Mouse (Mus musculus) forebrain, embryonic 11.5 days (tissue): ENCODE data around the gene Gm20388. TPM values are rescaled to one million over a fixed set of nuclear protein-coding genes. Genes with fewer than 3 reads are reported as not detected.

Experiments used
- ATAC-seq: fragments of 200-750 bp; cut with Nextera tagmentation; replicated peaks from 2 replicates; pipeline ENCODE4 v1.8.0; 2017; ENCODE audit warnings: moderate TSS enrichment; ENCODE audit not compliant: low FRiP score
- DNase-seq: peaks from one replicate; pipeline ENCODE4 v3.0.0-alpha.2; 2017; ENCODE audit warnings: low spot score
- H3K27ac ChIP-seq: fragments of 300-500 bp; sonication (generic); 2 replicates; pipeline ENCODE4 v1.5.1; 2014; ENCODE audit warnings: low read depth, low read length
- H3K27me3 ChIP-seq: fragments of 300-500 bp; sonication (generic); 2 replicates; pipeline ENCODE4 v1.6.1; 2014; ENCODE audit warnings: mild to moderate bottlenecking, low read length, mixed read lengths; ENCODE audit not compliant: control insufficient read depth, insufficient read depth
- H3K36me3 ChIP-seq: fragments of 300-500 bp; sonication (generic); 2 replicates; pipeline ENCODE4 v1.6.1; 2014; ENCODE audit warnings: mild to moderate bottlenecking, low read length, moderate library complexity, mixed read lengths; ENCODE audit not compliant: control insufficient read depth, insufficient read depth
- H3K4me1 ChIP-seq: fragments of 300-500 bp; sonication (generic); replicated peaks from 2 replicates; pipeline ENCODE4 v1.6.1; 2014; ENCODE audit warnings: low read length, mixed read lengths; ENCODE audit not compliant: control insufficient read depth, insufficient read depth
- H3K4me2 ChIP-seq: fragments of 300-500 bp; sonication (generic); 2 replicates; pipeline ENCODE4 v1.6.1; 2014; ENCODE audit warnings: low read depth, mild to moderate bottlenecking, low read length, moderate library complexity, mixed read lengths; ENCODE audit not compliant: severe bottlenecking
- H3K4me3 ChIP-seq: fragments of 300-500 bp; sonication (generic); 2 replicates; pipeline ENCODE4 v1.5.1; 2014; ENCODE audit warnings: low read depth, low read length
- H3K9ac ChIP-seq: fragments of 300-500 bp; sonication (generic); 2 replicates; pipeline ENCODE4 v1.6.1; 2014; ENCODE audit warnings: low read length
- H3K9me3 ChIP-seq: fragments of 300-500 bp; sonication (generic); 2 replicates; pipeline ENCODE4 v1.6.1; 2016; ENCODE audit warnings: low read length, mixed read lengths; ENCODE audit not compliant: control insufficient read depth
- WGBS: fragments of 180-500 bp; shearing (Covaris S2); extraction: QIAGEN DNeasy Blood & Tissue Kit; methylation state at CpG from one replicate; pipeline ENCODE4 v1.1.7; 2014; 5-methylcytosine and 5-hydroxymethylcytosine counted together
- polyA plus RNA-seq: library from polyadenylated mRNA; unstranded; fragments of >200 nt; fragmentation: Nextera tagmentation; extraction: Ambion mirVana; gene quantifications from 2 replicates; pipeline ENCODE4 v1.2.1, GENCODE M21; 2014

Gene Gm20388
- polyA plus RNA-seq, 1 experiment from 2014 or later = not detected

DNA sequence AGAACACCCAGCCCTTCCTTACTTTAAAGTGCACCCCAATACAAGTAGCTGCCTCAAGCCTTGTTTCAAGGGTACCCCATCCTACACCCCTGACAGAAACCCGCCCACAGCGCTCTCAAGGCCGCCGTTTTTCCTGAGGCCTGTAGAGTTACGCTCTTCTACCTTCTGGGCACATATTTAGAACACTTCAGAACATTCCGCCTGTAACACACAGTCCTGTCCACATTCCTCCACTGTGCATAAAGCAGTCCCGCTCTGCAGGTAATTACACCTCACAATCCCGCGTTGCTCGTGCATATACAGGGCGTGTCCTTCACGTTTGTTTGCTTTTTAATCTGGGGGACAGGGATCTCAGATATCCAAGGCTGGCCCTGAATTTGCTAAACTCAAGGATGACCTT lies 1169.3 kb downstream of the Gm20388 start:
- no peak overlapping the region for H3K9ac ChIP-seq
- peaks cover 11% of the 10 kb centered on the region; the same call in 1 of the 2 replicates for H3K4me1 ChIP-seq
- no peaks in the 10 kb centered on the region for H3K9me3 ChIP-seq
- H3K36me3 ChIP-seq = no peaks in the 10 kb centered on the region
- H3K27ac ChIP-seq = no peak overlapping the region
- H3K4me2 ChIP-seq = no peak overlapping the region
- ATAC-seq = no peak
- H3K4me3 ChIP-seq = no peak overlapping the region
- peaks cover 93% of the 10 kb centered on the region for H3K27me3 ChIP-seq
- no peak for DNase-seq
- 1% methylated on average over 12 of the region's 12 CpGs for WGBS

DNA sequence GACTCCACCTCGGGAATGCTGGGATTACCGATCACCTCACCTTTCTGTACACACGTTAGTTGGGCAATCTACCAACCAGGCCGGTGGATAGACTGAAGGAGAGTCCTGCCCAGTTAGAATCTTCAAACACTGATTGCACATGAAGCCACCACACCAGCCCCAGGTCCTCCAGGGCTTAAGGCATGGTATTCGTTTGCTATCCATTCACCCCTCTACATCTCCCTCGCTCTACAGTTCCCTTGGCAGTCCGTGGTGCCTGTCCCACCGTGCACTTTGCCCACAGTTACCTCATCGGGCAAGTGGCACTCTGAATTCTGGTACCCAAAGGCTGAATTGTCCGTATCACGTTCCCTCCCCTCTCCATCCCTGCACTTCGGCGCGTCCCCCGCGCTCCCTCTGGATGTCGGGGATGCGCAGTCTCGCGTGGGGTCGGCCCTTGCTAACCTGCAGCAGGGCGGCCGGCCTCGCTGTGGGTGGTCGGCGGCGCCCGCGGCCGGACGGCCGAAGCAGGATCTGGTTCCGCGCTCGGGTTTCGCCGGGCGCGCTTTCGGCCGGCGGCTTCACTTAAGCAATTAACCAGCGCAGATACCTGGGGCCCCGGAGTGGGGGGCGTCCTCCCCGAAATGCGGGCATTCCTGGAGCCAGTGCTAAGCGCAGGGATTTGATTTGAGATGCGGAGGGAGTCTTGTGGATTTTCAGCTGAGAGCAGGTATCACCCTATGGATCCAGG lies 1169.9 kb downstream of the Gm20388 start:
- DNase-seq = no peak
- WGBS = under 1% methylated on average over 49 of the region's 49 CpGs

DNA sequence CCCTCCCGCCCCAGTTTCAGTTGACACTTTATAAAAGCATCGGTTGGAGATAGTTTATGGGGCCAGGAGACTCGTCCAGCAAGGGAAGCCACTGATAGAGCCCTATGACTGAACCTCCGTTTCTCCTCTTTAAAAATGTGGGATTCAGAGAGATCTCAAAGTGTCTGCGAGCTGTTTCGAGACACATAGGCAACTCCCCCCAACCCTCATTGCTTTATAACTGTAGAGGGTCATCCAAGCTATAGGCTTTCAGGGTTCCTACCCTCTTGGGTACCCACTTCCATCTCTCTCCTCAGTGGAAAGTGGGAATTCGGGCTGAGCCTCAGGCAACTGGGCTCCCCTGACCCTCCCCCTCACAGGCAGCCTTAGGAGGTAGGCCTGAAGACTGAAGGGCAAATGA lies 1170.8 kb downstream of the Gm20388 start:
- WGBS = under 1% methylated on average over 7 of the region's 7 CpGs
- no peak overlapping the region for H3K9ac ChIP-seq
- peaks cover 99% of the 10 kb centered on the region for H3K27me3 ChIP-seq
- no peak for ATAC-seq
- no peak overlapping the region for H3K4me3 ChIP-seq
- no peak overlapping the region for H3K4me2 ChIP-seq
- peaks cover 12% of the 10 kb centered on the region; the same call in 1 of the 2 replicates for H3K4me1 ChIP-seq
- no peak overlapping the region for H3K27ac ChIP-seq
- H3K36me3 ChIP-seq = no peaks in the 10 kb centered on the region
- no peaks in the 10 kb centered on the region for H3K9me3 ChIP-seq
- DNase-seq = no peak

More for the DNA sequence above, 1169.9 kb downstream of the Gm20388 start:
- no peak for ATAC-seq
- Histone ChIP-seq H3K27me3 (peaks cover 99% of the 10 kb centered on the region), H3K9ac (no peak overlapping the region), H3K9me3 (no peaks in the 10 kb centered on the region), H3K4me2 (no peak overlapping the region), H3K27ac (no peak overlapping the region), H3K4me1 (peaks cover 12% of the 10 kb centered on the region; the same call in 1 of the 2 replicates), H3K36me3 (no peaks in the 10 kb centered on the region), H3K4me3 (no peak overlapping the region)

DNA sequence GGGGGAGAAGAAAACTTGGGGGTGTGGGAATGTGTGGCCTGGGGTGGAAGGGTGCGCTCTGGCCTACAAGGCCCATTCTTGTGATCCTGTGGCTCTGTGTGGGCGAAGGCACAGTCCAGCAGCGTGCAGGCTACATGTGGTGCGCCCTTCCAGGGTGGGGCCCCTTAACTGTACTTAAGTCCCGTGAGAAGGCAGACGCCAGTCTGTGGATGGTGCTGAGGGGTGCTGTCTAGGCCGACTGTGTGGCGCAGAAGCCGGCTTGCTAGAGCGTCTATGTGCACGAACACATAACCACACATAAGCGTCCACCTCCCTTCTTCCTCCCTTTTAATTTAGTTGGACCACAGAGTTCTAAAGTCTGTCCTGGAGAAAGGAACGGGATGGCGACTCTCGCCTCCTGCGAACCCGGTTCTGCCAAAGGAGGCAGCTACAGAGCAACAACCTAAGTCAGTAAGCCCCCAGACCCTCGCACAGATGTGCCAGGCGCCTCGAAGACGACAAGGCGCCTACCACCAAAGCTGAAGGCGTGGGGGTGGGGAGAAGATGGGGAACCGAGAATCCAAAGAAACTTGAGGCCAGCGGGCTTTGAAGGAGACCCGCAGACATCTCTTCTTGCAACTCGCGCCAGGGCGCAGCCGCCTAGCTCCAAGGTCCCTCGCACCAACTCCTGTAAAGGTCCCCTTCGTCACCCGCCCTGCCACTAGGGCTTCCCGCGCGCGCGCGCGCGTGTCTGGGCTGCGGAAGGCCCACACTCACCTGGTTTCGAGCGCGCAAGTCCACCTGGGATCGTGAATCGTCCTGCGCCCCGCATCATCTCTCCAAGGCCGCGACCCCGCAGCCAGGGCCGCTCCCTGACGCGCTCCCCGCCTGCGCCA lies 1171.8 kb downstream of the Gm20388 start:
- WGBS = under 1% methylated on average over 54 of the region's 57 CpGs
- DNase-seq (no peak), ATAC-seq (no peak)
- no peak overlapping the region for H3K9ac ChIP-seq
- H3K4me1 ChIP-seq = peaks cover 12% of the 10 kb centered on the region; the same call in 1 of the 2 replicates
- H3K4me3 ChIP-seq = peak overlapping the region; percentile 36; the same call in 1 of the 2 replicates
- peak overlapping the region; percentile 26; the same call in 1 of the 2 replicates for H3K4me2 ChIP-seq
- peaks cover 99% of the 10 kb centered on the region for H3K27me3 ChIP-seq
- no peak overlapping the region for H3K27ac ChIP-seq
- no peaks in the 10 kb centered on the region for H3K9me3 ChIP-seq
- no peaks in the 10 kb centered on the region for H3K36me3 ChIP-seq

DNA sequence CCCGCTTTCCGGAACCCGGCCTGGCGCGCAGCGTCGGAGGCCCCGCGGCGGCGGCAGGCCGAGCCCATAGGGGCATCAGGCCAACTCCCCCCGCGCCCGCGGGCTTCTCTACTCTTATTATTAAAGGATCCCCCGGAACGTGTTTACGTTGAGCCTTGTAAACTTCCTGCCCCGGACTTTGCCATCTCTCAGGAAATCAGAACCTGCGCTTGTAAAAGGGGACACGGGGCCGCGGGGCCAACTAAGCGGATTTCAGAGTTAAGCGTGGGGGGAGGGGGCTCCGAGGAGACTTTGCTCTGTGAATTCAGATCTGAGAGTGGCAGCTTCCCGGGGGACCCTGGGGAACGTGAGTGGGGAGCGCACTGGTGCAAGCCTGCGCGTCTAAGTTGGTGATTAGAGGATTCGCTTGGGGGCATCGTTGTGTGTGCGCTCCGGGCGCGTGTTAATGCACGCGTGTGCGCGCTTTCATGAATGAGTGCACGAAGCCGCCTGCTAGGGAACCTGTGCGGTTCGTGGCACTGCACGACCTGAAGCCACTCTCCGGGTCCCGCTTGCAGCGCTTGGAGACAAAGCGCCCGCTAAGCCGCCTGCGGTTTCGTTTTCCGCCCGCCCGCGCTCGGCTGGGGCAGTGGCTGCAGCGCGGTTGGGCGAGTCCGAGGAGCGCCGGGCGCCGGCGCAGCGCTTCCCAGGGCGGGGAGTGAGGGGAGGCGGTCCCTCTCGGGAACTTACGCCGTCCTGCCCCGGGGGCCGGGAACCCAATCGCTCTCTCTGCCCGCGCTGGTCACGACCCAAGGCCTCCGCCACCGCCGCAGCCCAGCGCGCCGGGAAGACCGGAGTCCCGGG lies 1172.7 kb downstream of the Gm20388 start:
- Histone ChIP-seq H3K27ac (no peak overlapping the region), H3K4me1 (peaks cover 12% of the 10 kb centered on the region; the same call in 1 of the 2 replicates), H3K36me3 (no peaks in the 10 kb centered on the region), H3K9me3 (no peaks in the 10 kb centered on the region), H3K27me3 (peaks cover 98% of the 10 kb centered on the region), H3K9ac (no peak overlapping the region), H3K4me2 (peak overlapping the region; percentile 74), H3K4me3 (peak overlapping the region; percentile 36)
- peak; percentile 54; the same call in 1 of the 2 replicates for ATAC-seq
- WGBS = under 1% methylated on average over 84 of the region's 89 CpGs
- DNase-seq = peak; percentile 82

DNA sequence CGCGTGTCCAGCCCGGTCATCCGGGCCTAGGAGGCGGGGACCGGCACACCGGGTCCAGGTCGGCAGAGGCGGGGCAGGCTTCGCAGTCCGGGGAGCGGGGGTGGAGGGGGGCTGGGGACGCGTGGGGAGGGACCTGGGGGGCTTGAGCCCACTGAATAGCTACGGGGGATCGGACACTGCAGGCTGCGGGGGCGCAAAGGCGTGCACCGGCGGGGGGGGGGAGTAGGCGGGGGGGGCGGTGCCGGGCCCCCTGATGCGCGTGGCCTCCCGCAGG lies 1173.2 kb downstream of the Gm20388 start:
- Histone ChIP-seq H3K36me3 (no peaks in the 10 kb centered on the region), H3K4me2 (peak overlapping the region; percentile 74), H3K4me3 (peak overlapping the region; percentile 36), H3K4me1 (peaks cover 12% of the 10 kb centered on the region; the same call in 1 of the 2 replicates), H3K27ac (no peak overlapping the region), H3K9me3 (no peaks in the 10 kb centered on the region), H3K9ac (no peak overlapping the region), H3K27me3 (peaks cover 98% of the 10 kb centered on the region)
- DNase-seq = no peak
- no peak for ATAC-seq
- WGBS = 2% methylated on average over 9 of the region's 27 CpGs

DNA sequence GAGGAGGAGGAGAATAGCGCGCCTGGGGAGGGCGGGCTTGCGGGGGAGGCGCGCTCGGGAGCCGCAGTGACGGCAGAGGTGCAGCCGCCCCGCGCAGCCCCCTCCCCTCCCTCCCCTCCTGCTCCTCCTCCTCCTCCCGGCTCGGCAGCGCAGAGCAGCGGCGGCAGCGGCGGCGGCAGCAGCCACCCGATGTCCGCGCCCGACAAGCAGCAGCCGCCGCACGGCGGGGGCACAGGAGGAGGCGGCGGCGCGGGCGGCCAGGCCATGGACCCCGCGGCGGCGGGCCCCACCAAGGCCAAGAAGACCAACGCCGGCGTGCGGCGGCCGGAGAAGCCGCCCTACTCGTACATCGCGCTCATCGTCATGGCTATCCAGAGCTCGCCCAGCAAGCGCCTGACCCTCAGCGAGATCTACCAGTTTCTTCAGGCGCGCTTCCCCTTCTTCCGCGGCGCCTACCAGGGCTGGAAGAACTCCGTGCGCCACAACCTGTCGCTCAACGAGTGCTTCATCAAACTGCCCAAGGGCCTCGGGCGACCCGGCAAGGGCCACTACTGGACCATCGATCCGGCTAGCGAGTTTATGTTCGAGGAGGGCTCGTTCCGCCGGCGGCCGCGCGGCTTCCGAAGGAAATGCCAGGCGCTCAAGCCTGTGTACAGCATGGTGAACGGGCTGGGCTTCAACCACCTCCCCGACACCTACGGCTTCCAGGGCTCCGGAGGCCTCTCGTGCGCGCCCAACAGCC lies 1173.7 kb downstream of the Gm20388 start, which contains the start of gene Foxf1:
Gene Foxf1 (plus strand): TSS at position 177 of the 742 bp plus-strand sequence.
- H3K4me1 ChIP-seq = peaks cover 12% of the 10 kb centered on the region; the same call in 1 of the 2 replicates
- ATAC-seq = peak; percentile 44; the same call in 1 of the 2 replicates
- no peak within 1 kb of the TSS for H3K27ac ChIP-seq
- peak; percentile 77 for DNase-seq
- H3K9ac ChIP-seq = no peak within 1 kb of the TSS
- H3K36me3 ChIP-seq = no peaks in the 10 kb centered on the region
- peak within 1 kb of the TSS; percentile 36 for H3K4me3 ChIP-seq
- WGBS = under 1% methylated on average over 63 of the region's 83 CpGs
- H3K27me3 ChIP-seq = peaks cover 98% of the 10 kb centered on the region
- H3K4me2 ChIP-seq = peak within 1 kb of the TSS; percentile 74
- no peaks in the 10 kb centered on the region for H3K9me3 ChIP-seq
